Mouse (Mus musculus) hindbrain, embryonic 12.5 days (tissue): ENCODE measurements at regions not wholly inside any gene's neighbourhood (a gene's known extent, or its start where the extent isn't known, plus 50 kb on each side); places are given as distances from the start of the nearest gene placed in this dataset.

ENCODE experiments used
- ATAC-seq: fragments of 200-750 bp; cut with Nextera tagmentation; 2 replicates; pipeline ENCODE4 v1.8.0; 2017; ENCODE audit warnings: moderate TSS enrichment; ENCODE audit not compliant: low FRiP score
- H3K27ac ChIP-seq: fragments of 300-500 bp; sonication (generic); 2 replicates; pipeline ENCODE4 v1.5.1; 2016; ENCODE audit warnings: mild to moderate bottlenecking
- H3K27me3 ChIP-seq: fragments of 300-500 bp; sonication (generic); 2 replicates; pipeline ENCODE4 v1.6.1; 2016; ENCODE audit warnings: mild to moderate bottlenecking
- H3K36me3 ChIP-seq: fragments of 300-500 bp; sonication (generic); 2 replicates; pipeline ENCODE4 v1.6.1; 2016; ENCODE audit warnings: mild to moderate bottlenecking
- H3K4me1 ChIP-seq: fragments of 300-500 bp; sonication (generic); 2 replicates; pipeline ENCODE4 v1.6.1; 2016
- H3K4me2 ChIP-seq: fragments of 300-500 bp; sonication (generic); replicated peaks from 2 replicates; pipeline ENCODE4 v1.6.1; 2016; ENCODE audit warnings: mild to moderate bottlenecking
- H3K4me3 ChIP-seq: fragments of 300-500 bp; sonication (generic); 2 replicates; pipeline ENCODE4 v1.5.1; 2016; ENCODE audit warnings: mild to moderate bottlenecking
- H3K9ac ChIP-seq: fragments of 300-500 bp; sonication (generic); 2 replicates; pipeline ENCODE4 v1.6.1; 2016; ENCODE audit warnings: mild to moderate bottlenecking, moderate library complexity
- H3K9me3 ChIP-seq: fragments of 300-500 bp; sonication (generic); replicated peaks from 2 replicates; pipeline ENCODE4 v1.6.1; 2016; ENCODE audit warnings: mild to moderate bottlenecking
- WGBS: fragments of 180-500 bp; shearing (Covaris S2); methylation state at CpG from one replicate; pipeline ENCODE4 v1.1.7; 2016; 5-methylcytosine and 5-hydroxymethylcytosine counted together

- no peaks in the 10 kb centered on the region for H3K4me1 ChIP-seq
- no peak overlapping the region for H3K27ac ChIP-seq
- no peak overlapping the region for H3K4me2 ChIP-seq
- no peak overlapping the region for H3K9ac ChIP-seq
- H3K36me3 ChIP-seq: no peaks in the 10 kb centered on the region
- ATAC-seq: no peak
- no peaks in the 10 kb centered on the region for H3K27me3 ChIP-seq
- no peak overlapping the region for H3K4me3 ChIP-seq
- H3K9me3 ChIP-seq: no peaks in the 10 kb centered on the region
- 89% methylated on average over 3 of the region's 3 CpGs for WGBS
Measured at GRCm38 (mm10) chr5:91274411-91274810, 128.4 kb downstream of the Btc start.

- Histone ChIP-seq H3K9ac (no peak overlapping the region), H3K4me1 (no peaks in the 10 kb centered on the region), H3K27ac (no peak overlapping the region), H3K4me3 (no peak overlapping the region), H3K4me2 (no peak overlapping the region), H3K9me3 (no peaks in the 10 kb centered on the region), H3K27me3 (no peaks in the 10 kb centered on the region), H3K36me3 (no peaks in the 10 kb centered on the region)
- no peak for ATAC-seq
- 87% methylated on average over 3 of the region's 3 CpGs for WGBS
Measured at GRCm38 (mm10) chr5:91278466-91278865, 124.3 kb downstream of the Btc start.

GRCm38 (mm10) chr5:91279464-91279863 is 123.3 kb downstream of the Btc start:
- H3K27ac ChIP-seq: no peak overlapping the region
- no peak overlapping the region for H3K4me3 ChIP-seq
- H3K9me3 ChIP-seq: no peaks in the 10 kb centered on the region
- H3K4me2 ChIP-seq: no peak overlapping the region
- 91% methylated on average over 2 of the region's 2 CpGs for WGBS
- no peak overlapping the region for H3K9ac ChIP-seq
- no peaks in the 10 kb centered on the region for H3K27me3 ChIP-seq
- H3K36me3 ChIP-seq: no peaks in the 10 kb centered on the region
- no peak for ATAC-seq
- no peaks in the 10 kb centered on the region for H3K4me1 ChIP-seq

GRCm38 (mm10) chr5:91282969-91283368 is 119.8 kb downstream of the Btc start:
- no peaks in the 10 kb centered on the region for H3K9me3 ChIP-seq
- H3K27me3 ChIP-seq: no peaks in the 10 kb centered on the region
- no peaks in the 10 kb centered on the region for H3K4me1 ChIP-seq
- 84% methylated on average over 7 of the region's 7 CpGs for WGBS
- no peaks in the 10 kb centered on the region for H3K36me3 ChIP-seq
- H3K4me3 ChIP-seq: no peak overlapping the region
- no peak overlapping the region for H3K4me2 ChIP-seq
- H3K27ac ChIP-seq: no peak overlapping the region
- ATAC-seq: no peak
- no peak overlapping the region for H3K9ac ChIP-seq

- 64% methylated on average over 4 of the region's 4 CpGs for WGBS
- ATAC-seq: no peak
- Histone ChIP-seq H3K4me2 (no peak overlapping the region), H3K9me3 (no peaks in the 10 kb centered on the region), H3K27ac (no peak overlapping the region), H3K27me3 (no peaks in the 10 kb centered on the region), H3K9ac (no peak overlapping the region), H3K4me3 (no peak overlapping the region), H3K4me1 (no peaks in the 10 kb centered on the region), H3K36me3 (no peaks in the 10 kb centered on the region)
Measured at GRCm38 (mm10) chr5:91293073-91293472, 109.7 kb downstream of the Btc start.

- Histone ChIP-seq H3K4me3 (no peak overlapping the region), H3K4me2 (no peak overlapping the region), H3K27ac (no peak overlapping the region), H3K27me3 (no peaks in the 10 kb centered on the region), H3K4me1 (no peaks in the 10 kb centered on the region), H3K36me3 (no peaks in the 10 kb centered on the region), H3K9ac (no peak overlapping the region), H3K9me3 (no peaks in the 10 kb centered on the region)
- WGBS: 88% methylated on average over 3 of the region's 3 CpGs
- ATAC-seq: no peak
Measured at GRCm38 (mm10) chr5:91294957-91295356, 107.8 kb downstream of the Btc start.

- H3K9ac ChIP-seq: no peak overlapping the region
- no peaks in the 10 kb centered on the region for H3K36me3 ChIP-seq
- H3K4me1 ChIP-seq: no peaks in the 10 kb centered on the region
- H3K9me3 ChIP-seq: no peaks in the 10 kb centered on the region
- H3K4me3 ChIP-seq: no peak overlapping the region
- no peak overlapping the region for H3K4me2 ChIP-seq
- no peak overlapping the region for H3K27ac ChIP-seq
- no peaks in the 10 kb centered on the region for H3K27me3 ChIP-seq
- WGBS: 84% methylated on average over 2 of the region's 2 CpGs
- no peak for ATAC-seq
Measured at GRCm38 (mm10) chr5:91297068-91297467, 105.7 kb downstream of the Btc start.

GRCm38 (mm10) chr5:91302114-91302513 is 100.7 kb downstream of the Btc start:
- ATAC-seq: no peak
- 90% methylated on average over 17 of the region's 17 CpGs for WGBS

GRCm38 (mm10) chr5:91302943-91303342 is 99.9 kb downstream of the Btc start:
- H3K9me3 ChIP-seq: no peaks in the 10 kb centered on the region
- H3K36me3 ChIP-seq: no peaks in the 10 kb centered on the region
- no peak overlapping the region for H3K4me2 ChIP-seq
- no peak overlapping the region for H3K9ac ChIP-seq
- H3K27me3 ChIP-seq: no peaks in the 10 kb centered on the region
- no peak for ATAC-seq
- no peak overlapping the region for H3K27ac ChIP-seq
- no peaks in the 10 kb centered on the region for H3K4me1 ChIP-seq
- WGBS: 84% methylated on average over 9 of the region's 9 CpGs
- H3K4me3 ChIP-seq: no peak overlapping the region

More at GRCm38 (mm10) chr5:91302114-91302513, 100.7 kb downstream of the Btc start:
- no peaks in the 10 kb centered on the region for H3K27me3 ChIP-seq
- H3K27ac ChIP-seq: no peak overlapping the region
- no peaks in the 10 kb centered on the region for H3K9me3 ChIP-seq
- H3K36me3 ChIP-seq: no peaks in the 10 kb centered on the region
- no peak overlapping the region for H3K9ac ChIP-seq
- H3K4me2 ChIP-seq: no peak overlapping the region
- no peak overlapping the region for H3K4me3 ChIP-seq
- H3K4me1 ChIP-seq: no peaks in the 10 kb centered on the region

- 79% methylated on average over 5 of the region's 5 CpGs for WGBS
Measured at GRCm38 (mm10) chr5:91303702-91304101, 99.1 kb downstream of the Btc start.

GRCm38 (mm10) chr5:91307031-91307430 is 95.8 kb downstream of the Btc start:
- no peak overlapping the region for H3K9ac ChIP-seq
- 81% methylated on average over 3 of the region's 3 CpGs for WGBS
- no peak for ATAC-seq
- H3K4me2 ChIP-seq: no peak overlapping the region
- H3K27me3 ChIP-seq: no peaks in the 10 kb centered on the region
- no peak overlapping the region for H3K4me3 ChIP-seq
- H3K27ac ChIP-seq: no peak overlapping the region
- H3K36me3 ChIP-seq: no peaks in the 10 kb centered on the region
- H3K9me3 ChIP-seq: no peaks in the 10 kb centered on the region
- no peaks in the 10 kb centered on the region for H3K4me1 ChIP-seq

More at GRCm38 (mm10) chr5:91303702-91304101, 99.1 kb downstream of the Btc start:
- H3K27ac ChIP-seq: no peak overlapping the region
- no peaks in the 10 kb centered on the region for H3K9me3 ChIP-seq
- no peaks in the 10 kb centered on the region for H3K27me3 ChIP-seq
- no peak for ATAC-seq
- no peak overlapping the region for H3K4me3 ChIP-seq
- no peaks in the 10 kb centered on the region for H3K36me3 ChIP-seq
- H3K4me1 ChIP-seq: no peaks in the 10 kb centered on the region
- no peak overlapping the region for H3K4me2 ChIP-seq
- no peak overlapping the region for H3K9ac ChIP-seq
